Comparison of ENCODE assay signal across 14 mouse cellular contexts in the genomic region with DNA sequence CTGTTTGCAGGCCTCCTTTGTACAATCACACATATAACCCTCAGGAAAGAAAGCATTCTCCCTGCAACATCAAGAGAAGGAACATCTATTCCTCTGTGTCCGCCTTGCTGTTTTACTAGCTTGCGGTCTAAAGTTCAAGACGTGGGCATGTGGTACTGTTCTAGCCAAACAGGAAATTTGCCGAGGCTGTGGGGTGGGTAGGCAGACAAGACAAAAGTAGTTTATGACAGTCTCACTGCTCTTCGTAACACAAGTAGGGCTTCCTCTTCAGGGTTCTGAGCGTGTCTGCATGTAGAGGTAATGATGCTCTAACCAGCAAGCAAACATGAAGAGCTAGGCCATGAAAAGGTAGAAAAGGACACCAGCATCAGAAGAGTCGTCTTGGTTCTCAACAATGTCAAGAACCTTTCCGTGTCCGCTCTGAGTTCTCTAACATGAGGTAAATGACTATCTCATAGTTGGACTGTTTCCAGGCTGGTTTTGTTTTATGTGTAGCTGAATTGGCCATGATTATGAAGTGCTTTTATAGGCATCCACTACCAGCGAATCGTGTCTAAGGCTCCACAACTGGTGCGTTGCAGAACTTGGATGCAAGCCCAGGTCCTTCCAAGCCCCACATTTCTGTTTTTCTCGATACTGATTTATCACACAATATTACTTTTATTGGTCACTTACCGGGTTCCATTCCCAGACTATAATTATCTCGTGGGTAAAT. TPM values are rescaled to one million over a fixed set of nuclear protein-coding genes. Genes with fewer than 3 reads are reported as not detected.
DNase-seq lines count a peak whose midpoint lies in the region; ATAC-seq lines count a peak whose summit lies in the region.
"Had no signal": no experiment of that assay in that cellular context is flagged by ENCODE, and none has a peak within 500 bp of the region (broad histone marks: within the 10 kb centered on the region; RNA-seq: fewer than 3 reads in every experiment).

No protein-coding gene starts in this region.

- ATAC-seq in limb, embryonic 12.5 days (ENCODE audit: insufficient number of reproducible peaks, insufficient read depth, low FRiP score, low TSS enrichment, low read depth): 0 out of 2 replicates have a peak, but pooled peaks have one; percentile 11
- ATAC-seq in CD4-positive, CD25-positive, alpha-beta regulatory T cell, adult 4 months: peak; percentile 84
- ATAC-seq in intestine, embryonic 15.5 days: no peak
- ATAC-seq: midbrain, embryonic 16.5 days had no signal

- H3K9ac ChIP-seq in limb, embryonic 12.5 days (replicated peaks): no peak overlapping the region
- H3K9ac ChIP-seq in intestine, embryonic 15.5 days: no peak overlapping the region
- H3K9ac ChIP-seq: embryonic facial prominence, embryonic 13.5 days had no signal

- H3K4me1 ChIP-seq in limb, embryonic 12.5 days (replicated peaks): no peaks in the 10 kb centered on the region
- no peaks in the 10 kb centered on the region for H3K4me1 ChIP-seq in limb, embryonic 10.5 days
- H3K4me1 ChIP-seq in intestine, embryonic 15.5 days (replicated peaks): peaks cover 13% of the 10 kb centered on the region

- H3K4me2 ChIP-seq in limb, embryonic 12.5 days: no peak overlapping the region
- no peak overlapping the region for H3K4me2 ChIP-seq in intestine, embryonic 15.5 days (replicated peaks)
- H3K4me2 ChIP-seq: embryonic facial prominence, embryonic 13.5 days had no signal

- peak overlapping the region; percentile 1; the same call in 1 of the 2 replicates for H3K27ac ChIP-seq in limb, embryonic 12.5 days
- H3K27ac ChIP-seq in limb, embryonic 10.5 days: no peak overlapping the region
- H3K27ac ChIP-seq in intestine, embryonic 15.5 days: peak overlapping the region; percentile 7; the same call in 1 of the 2 replicates
- H3K27ac ChIP-seq: embryonic facial prominence, embryonic 13.5 days had no signal

- 73% methylated on average over 15 of the region's 15 CpGs for WGBS in limb, embryonic 12.5 days
- WGBS in limb, embryonic 10.5 days: 90% methylated on average over 15 of the region's 15 CpGs
- WGBS in intestine, embryonic 15.5 days: 61% methylated on average over 15 of the region's 15 CpGs

- no peak overlapping the region for H3K4me3 ChIP-seq in limb, embryonic 12.5 days (replicated peaks)
- no peak overlapping the region for H3K4me3 ChIP-seq in limb, embryonic 10.5 days
- no peak overlapping the region for H3K4me3 ChIP-seq in intestine, embryonic 15.5 days (replicated peaks)
- H3K4me3 ChIP-seq: embryonic facial prominence, embryonic 13.5 days had no signal

- DNase-seq in limb, embryonic 10.5 days (ENCODE audit: low spot score): no peak
- peak; percentile 46 for DNase-seq in splenic B cell, adult 2 months (ENCODE audit: low read depth, low spot score)
- DNase-seq in c-Kit-positive CD71-positive TER-119-positive erythroid progenitor cells, embryonic 14.5 days (ENCODE audit: low spot score): no peak
- no peak for DNase-seq in adrenal gland, adult 8-10 months
- no peak for DNase-seq in Muller cell, postnatal 12 days (ENCODE audit: inconsistent ontology term)
- DNase-seq: cerebellum, postnatal 10 days; heart, adult 18-20 months; left cerebral cortex, postnatal 4 days had no signal

- no peaks in the 10 kb centered on the region for H3K36me3 ChIP-seq in limb, embryonic 12.5 days
- H3K36me3 ChIP-seq in limb, embryonic 10.5 days: no peaks in the 10 kb centered on the region
- no peaks in the 10 kb centered on the region for H3K36me3 ChIP-seq in intestine, embryonic 15.5 days
- no peaks in the 10 kb centered on the region for H3K36me3 ChIP-seq in splenic B cell, adult 2 months (ENCODE audit: control insufficient read depth, insufficient read depth, low read length, poor library complexity, severe bottlenecking)
- H3K36me3 ChIP-seq: embryonic facial prominence, embryonic 13.5 days had no signal

- H3K9me3 ChIP-seq in limb, embryonic 12.5 days: no peaks in the 10 kb centered on the region
- H3K9me3 ChIP-seq in limb, embryonic 10.5 days (replicated peaks): no peaks in the 10 kb centered on the region
- no peaks in the 10 kb centered on the region for H3K9me3 ChIP-seq in intestine, embryonic 15.5 days
- H3K9me3 ChIP-seq: embryonic facial prominence, embryonic 13.5 days had no signal

- H3K27me3 ChIP-seq in limb, embryonic 12.5 days: no peaks in the 10 kb centered on the region
- no peaks in the 10 kb centered on the region for H3K27me3 ChIP-seq in limb, embryonic 10.5 days (ENCODE audit: low read depth, poor library complexity, severe bottlenecking)
- H3K27me3 ChIP-seq in intestine, embryonic 15.5 days (replicated peaks): no peaks in the 10 kb centered on the region
- no peaks in the 10 kb centered on the region for H3K27me3 ChIP-seq in splenic B cell, adult 2 months (ENCODE audit: control insufficient read depth, insufficient read depth, low read length, poor library complexity, severe bottlenecking)
- H3K27me3 ChIP-seq: CH12.LX; embryonic facial prominence, embryonic 13.5 days had no signal

RNA-seq across cellular contexts. Expression of a gene that starts 13.9 kb away (rescaled TPM):
- polyA plus RNA-seq in limb, embryonic 12.5 days (2016; fragmentation: Nextera tagmentation; extraction: Ambion mirVana): 25.3 and 28.6 TPM in 2 replicates
- polyA plus RNA-seq in limb, embryonic 10.5 days (2016; fragmentation: Nextera tagmentation; extraction: Ambion mirVana): 9.8 and 14.1 TPM in 2 replicates
- polyA plus RNA-seq in CD4-positive, CD25-positive, alpha-beta regulatory T cell, adult 4 months (2017; shearing (Covaris generic)): 10 to 100 TPM; 24.3 to 26.3 TPM
- 28.3 and 31.8 TPM in 2 replicates for polyA plus RNA-seq in intestine, embryonic 15.5 days (2015; fragmentation: Nextera tagmentation; extraction: Ambion mirVana)
- 100 to 1,000 TPM in 2 of 4 experiments, 10 to 100 TPM in 2; 73.2 to 118 (median 99.8) TPM for total RNA-seq in adrenal gland, adult 8-10 months (2022)
